Mouse (Mus musculus) ES-E14 (cell line): ENCODE results near the gene Serping1. TPM values are rescaled to one million over a fixed set of nuclear protein-coding genes. Genes with fewer than 3 reads are reported as not detected.
"Not testable (repeated sequence)": the region's sequence is repeated elsewhere in the genome, so short reads cannot be mapped to it uniquely, and the experiment has no call there.

ENCODE experiments used
- DNase-seq: peaks from one replicate; pipeline ENCODE4 v3.0.0-alpha.2; 2013; ENCODE audit warnings: low read depth, low spot score
- H3K27ac ChIP-seq: 2 replicates; pipeline ENCODE4 v1.5.1; 2012; ENCODE audit warnings: low read depth, mild to moderate bottlenecking, low read length, moderate library complexity, mixed read lengths; ENCODE audit not compliant: poor library complexity, insufficient read depth, severe bottlenecking
- H3K36me3 ChIP-seq: 2 replicates; pipeline ENCODE4 v1.6.1; 2012; ENCODE audit warnings: mild to moderate bottlenecking, low read length, moderate library complexity, mixed read lengths; ENCODE audit not compliant: control insufficient read depth, poor library complexity, insufficient read depth, severe bottlenecking
- H3K4me1 ChIP-seq, 2 experiments: fragments of 150-350 bp in 1 of 2; sonication (generic) in 1 of 2; 2 replicates each; pipeline ENCODE4 v1.6.1; 2012; ENCODE audit warnings: low read length in 2 of 2, mild to moderate bottlenecking in 1 of 2, mixed read lengths in 1 of 2; ENCODE audit not compliant: control insufficient read depth in 2 of 2, insufficient read depth in 2 of 2, poor library complexity in 1 of 2
- H3K4me3 ChIP-seq, 2 experiments: fragments of 150-350 bp in 1 of 2; sonication (generic) in 1 of 2; 2 replicates each; pipeline ENCODE4 v1.5.1; 2012; ENCODE audit warnings: low read length in 2 of 2, low read depth in 1 of 2, mild to moderate bottlenecking in 1 of 2, mixed read lengths in 1 of 2; ENCODE audit not compliant: insufficient read depth in 1 of 2, poor library complexity in 1 of 2, severe bottlenecking in 1 of 2
- H3K9ac ChIP-seq: 2 replicates; pipeline ENCODE4 v1.6.1; 2012; ENCODE audit warnings: low read depth, mild to moderate bottlenecking, low read length, mixed read lengths; ENCODE audit not compliant: poor library complexity, insufficient read depth, severe bottlenecking
- H3K9me3 ChIP-seq: fragments of 150-350 bp; sonication (generic); 2 replicates; pipeline ENCODE4 v1.6.1; 2012; ENCODE audit warnings: low read depth, mild to moderate bottlenecking, low read length; ENCODE audit not compliant: control insufficient read depth, insufficient read depth
- CHD2 ChIP-seq: IDR thresholded peaks from 2 replicates; pipeline ENCODE4 v1.6.1; 2014; ENCODE audit warnings: mild to moderate bottlenecking, low read depth, low read length, inconsistent platforms
- HCFC1 ChIP-seq: IDR thresholded peaks from 2 replicates; pipeline ENCODE4 v1.6.1; 2012; ENCODE audit warnings: low read length, inconsistent platforms, borderline replicate concordance; ENCODE audit not compliant: insufficient read depth
- MAFK ChIP-seq: IDR thresholded peaks from 2 replicates; pipeline ENCODE4 v1.6.1; 2014; ENCODE audit warnings: mild to moderate bottlenecking, low read depth, low read length, inconsistent platforms; ENCODE audit not compliant: insufficient read depth
- ZC3H11A ChIP-seq: IDR thresholded peaks from 2 replicates; pipeline ENCODE4 v1.6.1; 2012; ENCODE audit warnings: low read depth, mild to moderate bottlenecking, inconsistent platforms, low read length, borderline replicate concordance
- ZNF384 ChIP-seq: IDR thresholded peaks from 2 replicates; pipeline ENCODE4 v1.6.1; 2012; ENCODE audit warnings: low read depth, low read length, inconsistent platforms
- in situ Hi-C, 2 experiments: fragments of 600-800 bp; cut with MboI; formaldehyde crosslinking; loops; one replicate each; pipeline ENCODE4 v1.15.1; 2025; ENCODE audit warnings: low sequenced_read_pairs in 2 of 2, inconsistent platforms in 1 of 2; ENCODE audit not compliant: unreplicated experiment in 2 of 2
- total RNA-seq: library from RNA; depleted of rRNA; stranded (reverse); fragments of 300-350 nt; gene quantifications from 2 replicates; pipeline ENCODE4 v1.2.3, GENCODE M21; 2012

The Serping1 gene
- total RNA-seq, 1 experiment: 6.3 TPM

GRCm38 (mm10) chr2:84803963-84804362, 28.7 kb upstream of the Serping1 start:
- H3K4me1 ChIP-seq: peaks cover 0 to 5% of the 10 kb centered on the region in 2 experiments; a peak in 2 of 4 replicates

GRCm38 (mm10) chr2:84801223-84801622, 26.0 kb upstream of the Serping1 start:
- H3K9ac ChIP-seq, H3K27ac ChIP-seq, DNase-seq, H3K4me3 ChIP-seq, H3K36me3 ChIP-seq, H3K9me3 ChIP-seq, in situ Hi-C loops, H3K4me1 ChIP-seq: not testable (repeated sequence)

More at GRCm38 (mm10) chr2:84803963-84804362, 28.7 kb upstream of the Serping1 start:
- Histone ChIP-seq H3K4me3 (no peak overlapping the region), H3K36me3 (0 out of 2 replicates have a peak, but pooled peaks cover under 1% of the 10 kb centered on the region), H3K27ac (no peak overlapping the region), H3K9me3 (no peaks in the 10 kb centered on the region), H3K9ac (no peak overlapping the region)
- in situ Hi-C loops: no loop called here
- TF ChIP-seq HCFC1 (no peak), ZC3H11A (no peak), CHD2 (no peak), ZNF384 (no peak), MAFK (no peak)
- no peak for DNase-seq

GRCm38 (mm10) chr2:84800304-84800703, 25.1 kb upstream of the Serping1 start:
- Histone ChIP-seq H3K9me3 (no peaks in the 10 kb centered on the region), H3K36me3 (no peaks in the 10 kb centered on the region), H3K9ac (no peak overlapping the region), H3K4me3 (no peak overlapping the region), H3K27ac (no peak overlapping the region), H3K4me1 (peaks cover 0 to 2% of the 10 kb centered on the region in 2 experiments; a peak in 1 of 4 replicates)
- in situ Hi-C loops: no loop called here
- no peak for DNase-seq
- TF ChIP-seq CHD2 (no peak), MAFK (no peak), HCFC1 (no peak), ZNF384 (no peak), ZC3H11A (no peak)

- H3K9ac ChIP-seq: peak overlapping the region; percentile 23; the same call in 1 of the 2 replicates
- DNase-seq: peak; percentile 34
- no peaks in the 10 kb centered on the region for H3K36me3 ChIP-seq
- peaks cover 0 to 2% of the 10 kb centered on the region in 2 experiments; a peak in 1 of 4 replicates for H3K4me1 ChIP-seq
- H3K27ac ChIP-seq: no peak overlapping the region
- in situ Hi-C loops: no loop called here
- no peak for TF ChIP-seq HCFC1
- no peak for TF ChIP-seq MAFK
- no peak for TF ChIP-seq ZC3H11A
- no peak for TF ChIP-seq CHD2
- no peak for TF ChIP-seq ZNF384
- H3K4me3 ChIP-seq: peak overlapping the region; percentile 65 to 72
- H3K9me3 ChIP-seq: no peaks in the 10 kb centered on the region
These were observed 23.9 kb upstream of the Serping1 start for GRCm38 (mm10) chr2:84799041-84799561.

- in situ Hi-C loops: no loop called here
- Histone ChIP-seq H3K9me3 (no peaks in the 10 kb centered on the region), H3K36me3 (no peaks in the 10 kb centered on the region), H3K9ac (peak within 1 kb of the TSS; percentile 23; the same call in 1 of the 2 replicates), H3K27ac (no peak within 1 kb of the TSS), H3K4me3 (peak within 1 kb of the TSS; percentile 65 to 72), H3K4me1 (peaks cover 0 to 2% of the 10 kb centered on the region in 2 experiments; a peak in 1 of 4 replicates)
- DNase-seq: peak; percentile 37
- TF ChIP-seq CHD2 (no peak), HCFC1 (no peak), MAFK (no peak), ZC3H11A (no peak), ZNF384 (no peak)
These were observed 23.3 kb upstream of the Serping1 start, which contains the start of gene Ube2l6 for GRCm38 (mm10) chr2:84798493-84798921. TSS of gene Ube2l6 (plus strand) at chr2:84798828.
